Mouse (Mus musculus) brain, adult 2 months (tissue): ENCODE measurements at regions not wholly inside any gene's neighbourhood (a gene's known extent, or its start where the extent isn't known, plus 50 kb on each side); places are given as distances from the start of the nearest gene placed in this dataset.
A peak's percentile ranks its signal among the peaks of the same experiment; 100 is the strongest.

Experiments
- DNase-seq: peaks from one replicate; pipeline ENCODE4 v3.0.0; 2011; ENCODE audit warnings: low read depth, low spot score

DNA sequence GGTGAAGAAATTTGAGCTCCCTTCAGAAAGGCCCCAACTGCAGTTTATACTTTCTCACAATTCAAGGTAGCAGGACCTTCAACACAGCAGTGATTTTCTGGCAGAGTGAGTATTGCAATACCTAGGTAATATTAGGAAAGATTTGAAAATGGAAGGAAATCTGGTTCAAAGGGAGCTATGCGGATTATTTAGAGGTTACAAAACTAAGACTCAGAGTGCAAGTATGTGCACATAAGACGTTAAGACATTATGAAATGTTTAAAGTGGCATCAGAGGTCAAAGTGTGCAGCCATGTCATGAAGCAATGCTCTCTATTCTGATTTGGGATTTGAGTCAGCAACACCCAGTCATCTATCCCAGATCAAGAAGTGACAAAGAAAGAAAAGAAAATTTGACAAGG lies 164.6 kb downstream of the Ptn start:
- DNase-seq, result no peak

GRCm38 (mm10) chr6:36644880-36645279 lies 165.1 kb downstream of the Ptn start:
- peak; percentile 20 for DNase-seq

DNA sequence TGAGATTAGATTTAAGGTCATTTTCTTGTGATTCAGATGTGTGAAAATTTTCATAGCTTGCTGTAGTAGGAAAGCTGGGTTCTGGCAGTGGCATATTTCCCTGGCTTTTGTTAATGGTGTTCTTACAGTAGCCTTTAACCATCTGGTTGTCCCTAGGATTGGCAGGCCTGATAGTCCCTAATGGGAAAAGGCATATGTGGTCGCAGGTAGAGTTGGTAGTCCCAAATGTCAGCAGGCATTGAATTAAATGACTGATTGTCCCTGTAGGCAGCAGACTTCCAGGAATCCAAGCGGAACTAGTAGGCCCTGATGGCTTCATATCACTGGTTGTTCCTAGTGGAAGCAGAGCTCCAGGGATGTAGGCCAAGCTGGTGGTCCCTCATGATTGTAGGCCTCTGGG lies 173.0 kb downstream of the Ptn start:
- DNase-seq, result peak; percentile 28

DNA sequence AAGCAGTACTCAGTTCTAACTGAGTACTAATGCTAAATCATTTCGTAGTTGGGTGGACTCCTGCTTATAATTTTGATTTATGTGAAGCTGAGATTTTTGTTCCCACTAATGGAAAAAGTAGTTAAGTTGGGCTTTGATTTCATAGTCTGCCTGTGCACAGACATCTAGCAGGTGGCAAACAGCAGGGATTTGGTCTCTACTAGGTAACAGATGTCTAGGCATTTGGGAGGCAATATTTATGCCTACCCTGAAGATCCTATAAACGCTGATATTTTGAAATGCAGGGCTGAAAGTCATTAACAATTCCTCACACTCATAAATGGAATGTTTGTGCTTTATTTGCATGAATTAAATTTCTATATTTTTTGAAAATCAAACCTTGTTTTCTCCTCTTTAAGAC lies 182.4 kb downstream of the Ptn start:
- peak; percentile 48 for DNase-seq

DNA sequence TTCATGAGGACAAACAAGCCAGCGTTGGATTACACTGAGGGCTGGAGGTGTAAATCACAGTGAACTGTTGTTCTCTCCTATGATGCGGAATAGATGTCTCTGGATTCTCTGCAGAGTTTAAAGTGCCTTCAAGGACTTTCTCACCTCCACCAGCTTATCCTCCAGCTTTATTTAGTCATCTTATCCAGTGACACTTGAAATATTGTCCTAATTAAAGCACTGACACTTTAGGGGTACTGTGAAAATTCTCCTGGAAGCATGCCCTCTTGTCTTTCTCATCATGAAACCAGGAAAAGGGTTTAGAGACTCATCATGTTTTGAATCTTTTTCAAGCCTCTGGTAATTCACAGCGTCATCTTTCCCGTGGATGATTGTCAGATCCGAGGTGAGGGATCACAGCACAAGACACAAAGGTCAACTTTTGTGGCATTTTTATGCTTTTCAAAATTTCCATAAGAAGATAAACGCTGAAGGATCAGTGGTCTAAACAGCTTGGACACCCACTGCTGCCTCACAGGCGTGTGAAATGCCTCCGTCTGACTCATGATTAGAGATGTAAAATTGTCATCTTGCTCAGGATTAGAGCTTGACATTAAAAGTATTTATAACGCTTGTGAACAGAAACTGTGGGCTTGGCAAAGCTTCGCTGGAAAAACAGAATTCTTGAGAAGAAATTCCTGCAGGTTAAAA lies 201.6 kb downstream of the Ptn start:
- peak; percentile 76 for DNase-seq

- DNase-seq, result peak; percentile 65
These were observed 204.3 kb downstream of the Ptn start for GRCm38 (mm10) chr6:36605578-36606205.

DNA sequence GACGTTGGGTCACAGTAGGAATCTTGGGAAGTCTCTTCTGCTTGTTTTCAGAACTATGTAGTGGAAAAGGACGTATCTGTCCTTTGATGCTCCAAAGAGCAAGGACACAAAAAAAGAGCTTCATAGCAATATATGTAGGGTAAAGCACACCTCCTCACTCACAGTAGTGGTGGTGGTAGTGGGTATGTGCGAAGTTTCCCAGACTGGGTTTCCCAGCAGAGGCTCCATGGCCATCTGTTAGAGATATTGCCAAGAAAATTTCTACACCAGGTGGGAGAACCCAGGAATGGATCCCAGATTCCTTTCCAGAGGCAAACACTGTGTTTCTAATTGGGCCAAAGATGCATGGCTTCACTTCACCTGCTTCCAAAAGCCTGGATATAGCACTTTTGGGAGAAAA lies 205.2 kb downstream of the Ptn start:
- peak; percentile 85 for DNase-seq

DNA sequence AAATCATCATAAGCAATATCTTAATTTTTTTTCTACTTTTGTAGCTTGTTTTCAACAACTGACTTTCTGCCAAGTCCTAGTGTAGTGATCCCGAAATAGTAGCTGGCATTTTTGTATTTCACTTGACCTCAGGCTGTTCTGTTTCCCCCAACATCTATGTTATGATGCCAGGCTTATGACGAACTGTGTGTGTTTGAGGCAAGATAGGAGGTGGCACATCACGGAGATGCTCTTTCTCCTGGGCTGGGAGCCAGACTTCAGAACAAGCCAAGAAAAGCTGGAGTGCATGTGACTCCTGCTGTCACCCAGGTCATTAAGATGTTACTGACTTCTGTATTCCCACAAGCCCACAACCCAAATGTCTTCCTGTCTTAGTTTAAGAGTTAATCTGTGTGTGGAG lies 208.7 kb downstream of the Chrm2 start:
- peak; percentile 43 for DNase-seq

- DNase-seq, result peak; percentile 54
These were observed 203.2 kb downstream of the Chrm2 start for GRCm38 (mm10) chr6:36590881-36591630.

GRCm38 (mm10) chr6:36581043-36581442 lies 193.2 kb downstream of the Chrm2 start:
- peak; percentile 47 for DNase-seq
